Mouse (Mus musculus) lung, adult 2 months (tissue): ENCODE measurements around the gene Slc7a6. TPM values are rescaled to one million over a fixed set of nuclear protein-coding genes. Genes with fewer than 3 reads are reported as not detected.

Source experiments
- DNase-seq: peaks from one replicate; pipeline ENCODE4 v3.0.0; 2022
- H3K4me1 ChIP-seq: fragments of 200-500 bp; 2 replicates; pipeline ENCODE4 v1.6.1; 2011; ENCODE audit warnings: low read length; ENCODE audit not compliant: control insufficient read depth, insufficient read depth
- H3K4me3 ChIP-seq: fragments of 200-500 bp; replicated peaks from 2 replicates; pipeline ENCODE3; 2011; ENCODE audit warnings: low read depth, mild to moderate bottlenecking, control low read depth, low read length; ENCODE audit errors: extremely low read depth
- CTCF ChIP-seq: fragments of 200-500 bp; IDR thresholded peaks from 2 replicates; pipeline ENCODE4 v1.5.1; 2011; ENCODE audit warnings: mild to moderate bottlenecking, low read length, control low read depth; ENCODE audit not compliant: insufficient read depth
- POLR2A ChIP-seq: fragments of 200-500 bp; IDR thresholded peaks from 2 replicates; pipeline ENCODE4 v1.6.1; 2011; ENCODE audit warnings: low read depth, mild to moderate bottlenecking, control low read depth, low read length, borderline replicate concordance; ENCODE audit errors: extremely low read depth
- WGBS: fragments of 180-500 bp; shearing (Covaris S2); methylation state at CpG from one replicate; pipeline ENCODE4 v1.1.7; 2018; 5-methylcytosine and 5-hydroxymethylcytosine counted together
- polyA plus RNA-seq: library from polyadenylated mRNA; depleted of rRNA; stranded (reverse); fragments of >200 nt; gene quantifications from 2 replicates; pipeline ENCODE4 v1.2.3, GENCODE M21; 2012; rRNA removed

The Slc7a6 gene
- polyA plus RNA-seq, 1 experiment: 17.3 TPM

GRCm38 (mm10) chr8:106237106-106237505, 68.4 kb downstream of the Slc7a6 start:
- no peak for TF ChIP-seq CTCF
- TF ChIP-seq POLR2A: no peak
- no peaks in the 10 kb centered on the region for H3K4me1 ChIP-seq
- H3K4me3 ChIP-seq: no peak overlapping the region
- 81% methylated on average over 5 of the region's 5 CpGs for WGBS
- DNase-seq: no peak

Other genes starting within 250 kb of the Slc7a6 start
- gene Ctrl, start 235.0 kb upstream of the Slc7a6 start, polyA plus RNA-seq: 2.2 and 13.8 TPM in 2 replicates
- 211 and 217 TPM in 2 replicates for gene Psmb10, start 230.4 kb upstream of the Slc7a6 start, polyA plus RNA-seq
- gene Lcat, start 225.5 kb upstream of the Slc7a6 start, polyA plus RNA-seq: 3.4 and 3.6 TPM in 2 replicates
- gene Slc12a4, start 202.8 kb upstream of the Slc7a6 start, polyA plus RNA-seq: 84.3 and 96.8 TPM in 2 replicates
- gene Dpep3, start 189.4 kb upstream of the Slc7a6 start, polyA plus RNA-seq: 0.30 and 0.55 TPM in 2 replicates
- 5.5 and 10.3 TPM in 2 replicates for gene Dus2, start 177.5 kb upstream of the Slc7a6 start, polyA plus RNA-seq
- gene Dpep2nb, start 162.9 kb upstream of the Slc7a6 start, polyA plus RNA-seq: not detected in 2 replicates
- 6.5 and 6.7 TPM in 2 replicates for gene Ddx28, start 157.0 kb upstream of the Slc7a6 start, polyA plus RNA-seq
- 17.7 and 19.9 TPM in 2 replicates for gene Nfatc3, start 110.0 kb upstream of the Slc7a6 start, polyA plus RNA-seq
- 40.1 and 47.0 TPM in 2 replicates for gene Esrp2, start 31.9 kb upstream of the Slc7a6 start, polyA plus RNA-seq
- 24.8 and 28.3 TPM in 2 replicates for gene Pla2g15, start 18.5 kb upstream of the Slc7a6 start, polyA plus RNA-seq
- gene Slc7a6os, start 42.1 kb downstream of the Slc7a6 start, polyA plus RNA-seq: 14.2 and 16.5 TPM in 2 replicates
- 14.2 and 17.0 TPM in 2 replicates for gene Prmt7, start 42.1 kb downstream of the Slc7a6 start, polyA plus RNA-seq
- 3.3 and 7.6 TPM in 2 replicates for gene Smpd3, start 169.1 kb downstream of the Slc7a6 start, polyA plus RNA-seq
- 1.7 and 2.7 TPM in 2 replicates for gene Zfp90, start 246.5 kb downstream of the Slc7a6 start, polyA plus RNA-seq